Mouse (Mus musculus) cerebellum, adult 2 months (tissue): ENCODE measurements at regions not wholly inside any gene's neighbourhood (a gene's known extent, or its start where the extent isn't known, plus 50 kb on each side); places are given as distances from the start of the nearest gene placed in this dataset.
A peak's percentile ranks its signal among the peaks of the same experiment; 100 is the strongest.

Experiments
- DNase-seq, 2 experiments: peaks; one replicate each; pipeline ENCODE4 v3.0.0; 2021
- H3K27ac ChIP-seq: fragments of 200-500 bp; 2 replicates; pipeline ENCODE4 v1.5.1; 2012; ENCODE audit warnings: low read length, control low read depth, inconsistent platforms; ENCODE audit not compliant: insufficient read depth
- H3K27me3 ChIP-seq: fragments of 200-500 bp; 2 replicates; pipeline ENCODE4 v1.6.1; 2012; ENCODE audit warnings: inconsistent platforms, mild to moderate bottlenecking, low read length, moderate library complexity; ENCODE audit not compliant: control insufficient read depth, insufficient read depth
- H3K4me1 ChIP-seq: fragments of 200-500 bp; 2 replicates; pipeline ENCODE4 v1.6.1; 2011; ENCODE audit warnings: low read length; ENCODE audit not compliant: control insufficient read depth, insufficient read depth
- H3K4me3 ChIP-seq: fragments of 200-500 bp; replicated peaks from 2 replicates; pipeline ENCODE3; 2011; ENCODE audit warnings: mild to moderate bottlenecking, low read depth, low read length, control low read depth; ENCODE audit not compliant: insufficient read depth
- CTCF ChIP-seq: fragments of 200-500 bp; IDR thresholded peaks from 2 replicates; pipeline ENCODE4 v1.5.1; 2011; ENCODE audit warnings: low read depth, mild to moderate bottlenecking, control low read depth, low read length, moderate library complexity, borderline replicate concordance; ENCODE audit not compliant: insufficient read depth
- POLR2A ChIP-seq: fragments of 200-500 bp; IDR thresholded peaks from 2 replicates; pipeline ENCODE4 v1.6.1; 2011; ENCODE audit warnings: low read length, control low read depth, borderline replicate concordance; ENCODE audit not compliant: insufficient read depth
- WGBS: fragments of 180-500 bp; shearing (Covaris S2); methylation state at CpG from one replicate; pipeline ENCODE4 v1.1.7; 2018; 5-methylcytosine and 5-hydroxymethylcytosine counted together

DNA sequence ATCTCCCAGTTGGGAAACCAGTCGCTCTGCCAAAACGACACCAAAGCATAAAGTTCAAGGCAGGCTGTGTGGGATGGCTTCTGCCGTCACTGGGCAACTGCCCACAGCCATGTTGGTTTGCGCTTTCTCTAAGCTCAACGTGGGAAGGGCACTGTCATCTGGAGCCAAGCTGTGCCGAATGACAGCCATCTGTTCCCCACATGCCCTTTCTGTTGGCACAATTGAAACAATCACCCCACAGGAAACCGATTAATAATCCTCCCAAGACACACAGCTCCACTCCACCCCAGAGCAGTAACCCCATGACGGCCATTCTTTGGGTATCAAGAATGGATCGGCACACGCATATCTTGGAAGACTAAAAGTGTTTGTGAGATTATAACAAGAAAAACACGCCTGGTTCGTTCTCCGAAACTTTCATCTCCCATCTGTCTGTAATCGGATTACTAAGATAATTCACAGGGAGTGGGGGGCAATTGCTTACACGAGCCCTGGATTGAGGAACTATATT lies 52.0 kb upstream of the Foxn2 start:
- DNase-seq = peak; percentile 90 to 96
- Histone ChIP-seq H3K4me3 (peak overlapping the region; percentile 0), H3K27me3 (no peaks in the 10 kb centered on the region), H3K4me1 (peaks cover 21% of the 10 kb centered on the region), H3K27ac (peak overlapping the region; percentile 95; the same call in 1 of the 2 replicates)
- WGBS = 8% methylated on average over 15 of the region's 15 CpGs
- TF ChIP-seq POLR2A = peak; percentile 45; the same call in 1 of the 2 replicates
- TF ChIP-seq CTCF = no peak

DNA sequence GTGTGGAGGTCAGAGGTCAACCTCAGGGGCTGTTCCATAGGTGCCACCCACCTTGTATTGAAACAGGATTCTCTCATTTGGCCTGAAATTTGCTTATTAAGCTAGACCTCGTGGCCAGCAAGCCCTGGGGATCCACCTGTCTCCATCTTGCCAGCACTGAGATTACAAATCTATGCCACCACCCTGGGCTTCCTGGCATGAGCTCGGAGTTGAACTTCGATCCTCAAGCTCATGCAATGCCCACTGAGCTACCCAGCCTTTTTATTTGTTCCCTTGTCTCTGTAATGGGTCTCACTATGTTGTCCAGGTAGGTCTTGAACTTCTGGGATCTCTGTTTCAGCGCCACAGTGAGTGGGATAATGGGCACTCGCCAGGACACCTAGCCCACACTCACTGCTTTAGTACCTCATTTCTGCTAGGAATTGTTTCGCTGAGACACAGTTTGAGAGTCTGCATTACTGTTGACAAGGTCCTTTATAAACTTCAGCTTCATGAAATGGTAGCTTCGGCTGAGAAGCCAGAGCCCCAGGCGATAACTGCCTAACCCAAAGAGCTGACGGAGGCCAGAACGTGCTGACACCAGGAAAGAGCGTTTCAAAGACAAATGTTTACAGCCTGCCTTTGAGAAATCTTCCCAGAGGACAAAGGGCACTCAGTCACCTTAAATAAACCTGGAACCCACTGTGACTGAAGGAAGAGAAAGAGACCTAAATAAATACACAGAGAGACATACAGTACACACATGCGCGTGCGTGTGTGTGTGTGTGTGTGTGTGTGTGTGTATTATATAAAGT lies 50.6 kb upstream of the Foxn2 start:
- 0 out of 2 replicates have a peak overlapping the region, but pooled peaks have one; percentile 68 for H3K27ac ChIP-seq
- no peaks in the 10 kb centered on the region for H3K27me3 ChIP-seq
- H3K4me1 ChIP-seq = peaks cover 19% of the 10 kb centered on the region
- TF ChIP-seq CTCF = no peak
- TF ChIP-seq POLR2A = no peak
- peak in 1 of 2 experiments; percentile 25 for DNase-seq
- 63% methylated on average over 14 of the region's 14 CpGs for WGBS
- no peak overlapping the region for H3K4me3 ChIP-seq
